Mouse (Mus musculus) kidney, embryonic 16.5 days (tissue): Measurements from ENCODE around the gene Sfmbt1. TPM values are rescaled to one million over a fixed set of nuclear protein-coding genes. Genes with fewer than 3 reads are reported as not detected.

Source experiments
- ATAC-seq: fragments of 200-750 bp; cut with Nextera tagmentation; 2 replicates; pipeline ENCODE4 v1.8.0; 2017; ENCODE audit warnings: moderate TSS enrichment; ENCODE audit not compliant: low FRiP score, low TSS enrichment
- H3K27ac ChIP-seq: fragments of 300-500 bp; sonication (generic); 2 replicates; pipeline ENCODE4 v1.5.1; 2014; ENCODE audit warnings: low read length
- H3K27me3 ChIP-seq: fragments of 300-500 bp; sonication (generic); 2 replicates; pipeline ENCODE4 v1.6.1; 2014; ENCODE audit warnings: low read length, control low read depth, mixed read lengths; ENCODE audit not compliant: insufficient read depth
- H3K36me3 ChIP-seq: fragments of 300-500 bp; sonication (generic); 2 replicates; pipeline ENCODE4 v1.6.1; 2014; ENCODE audit warnings: low read length, control low read depth, mixed read lengths; ENCODE audit not compliant: insufficient read depth
- H3K4me1 ChIP-seq: fragments of 300-500 bp; sonication (generic); 2 replicates; pipeline ENCODE4 v1.6.1; 2014; ENCODE audit warnings: low read length, control low read depth, mixed read lengths; ENCODE audit not compliant: insufficient read depth
- H3K4me2 ChIP-seq: fragments of 300-500 bp; sonication (generic); replicated peaks from 2 replicates; pipeline ENCODE4 v1.6.1; 2014; ENCODE audit warnings: low read depth, low read length
- H3K4me3 ChIP-seq: fragments of 300-500 bp; sonication (generic); 2 replicates; pipeline ENCODE4 v1.5.1; 2014; ENCODE audit warnings: mild to moderate bottlenecking, low read length
- H3K9ac ChIP-seq: fragments of 300-500 bp; sonication (generic); replicated peaks from 2 replicates; pipeline ENCODE4 v1.6.1; 2014; ENCODE audit warnings: low read length
- H3K9me3 ChIP-seq: fragments of 300-500 bp; sonication (generic); 2 replicates; pipeline ENCODE4 v1.6.1; 2016; ENCODE audit warnings: low read length, control low read depth
- WGBS: fragments of 180-500 bp; shearing (Covaris S2); extraction: QIAGEN DNeasy Blood & Tissue Kit; methylation state at CpG from one replicate; pipeline ENCODE4 v1.1.7; 2014; 5-methylcytosine and 5-hydroxymethylcytosine counted together
- polyA plus RNA-seq: library from polyadenylated mRNA; unstranded; fragments of >200 nt; fragmentation: Nextera tagmentation; extraction: Ambion mirVana; gene quantifications from 2 replicates; pipeline ENCODE4 v1.2.1, GENCODE M21; 2015

Gene Sfmbt1
- polyA plus RNA-seq, 1 experiment from 2014 or later, result 13.6 TPM

DNA sequence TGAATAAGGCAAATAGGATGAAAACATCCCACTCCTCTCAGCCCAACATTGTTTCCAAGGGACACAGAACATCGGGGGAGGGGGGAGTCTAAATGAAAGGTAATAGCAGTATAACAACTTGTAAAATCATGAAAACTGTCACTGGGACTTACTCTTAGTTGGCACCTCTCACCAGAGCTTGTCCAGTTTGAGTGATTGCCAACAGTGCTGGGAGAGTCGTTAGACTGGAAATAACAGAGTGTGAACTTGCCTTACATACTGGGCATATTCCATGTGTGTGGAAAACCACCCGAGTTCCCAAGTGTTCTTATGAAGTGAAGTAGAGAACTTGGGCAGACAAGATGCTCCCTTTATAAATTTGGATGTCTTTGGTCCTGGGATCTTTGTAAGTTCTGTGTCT is 106.5 kb downstream of the Sfmbt1 start:
- ATAC-seq, result no peak
- Histone ChIP-seq H3K36me3 (peaks cover 9% of the 10 kb centered on the region), H3K27ac (no peak overlapping the region), H3K4me1 (peaks cover 5% of the 10 kb centered on the region), H3K9me3 (no peaks in the 10 kb centered on the region), H3K9ac (no peak overlapping the region), H3K4me3 (no peak overlapping the region), H3K27me3 (no peaks in the 10 kb centered on the region), H3K4me2 (no peak overlapping the region)
- WGBS, result 81% methylated on average over 3 of the region's 3 CpGs

DNA sequence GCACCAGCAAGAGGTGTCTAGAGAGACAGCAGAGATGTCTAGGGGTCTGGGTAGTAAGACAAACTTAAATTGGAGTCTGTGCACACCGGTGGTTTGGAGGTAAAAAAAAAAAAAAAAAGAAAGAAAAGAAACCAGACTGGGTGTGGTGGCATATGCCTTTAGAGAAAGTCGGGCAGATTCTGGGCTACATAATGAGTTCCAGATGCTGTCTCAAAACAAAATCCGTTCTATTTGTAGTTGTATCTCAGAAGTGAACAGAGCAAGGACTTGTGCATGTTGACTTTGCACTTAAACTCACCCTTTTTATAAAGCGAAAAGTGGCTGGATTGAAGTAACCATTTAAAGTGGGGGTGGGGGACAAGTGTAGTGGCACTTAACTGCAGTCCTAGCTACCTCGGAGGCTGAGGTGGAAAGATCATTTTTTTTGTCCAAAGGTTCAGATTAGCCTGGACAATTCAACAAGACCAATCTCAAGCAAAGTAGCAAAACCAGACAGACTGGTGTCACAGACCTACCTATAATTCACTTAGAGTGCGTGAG is 109.9 kb downstream of the Sfmbt1 start:
- Histone ChIP-seq H3K36me3 (no peaks in the 10 kb centered on the region), H3K4me1 (peaks cover 34% of the 10 kb centered on the region), H3K9me3 (no peaks in the 10 kb centered on the region), H3K27ac (no peak overlapping the region), H3K9ac (no peak overlapping the region), H3K4me3 (no peak overlapping the region), H3K4me2 (no peak overlapping the region), H3K27me3 (no peaks in the 10 kb centered on the region)
- ATAC-seq, result no peak
- WGBS, result 57% methylated on average over 6 of the region's 6 CpGs

DNA sequence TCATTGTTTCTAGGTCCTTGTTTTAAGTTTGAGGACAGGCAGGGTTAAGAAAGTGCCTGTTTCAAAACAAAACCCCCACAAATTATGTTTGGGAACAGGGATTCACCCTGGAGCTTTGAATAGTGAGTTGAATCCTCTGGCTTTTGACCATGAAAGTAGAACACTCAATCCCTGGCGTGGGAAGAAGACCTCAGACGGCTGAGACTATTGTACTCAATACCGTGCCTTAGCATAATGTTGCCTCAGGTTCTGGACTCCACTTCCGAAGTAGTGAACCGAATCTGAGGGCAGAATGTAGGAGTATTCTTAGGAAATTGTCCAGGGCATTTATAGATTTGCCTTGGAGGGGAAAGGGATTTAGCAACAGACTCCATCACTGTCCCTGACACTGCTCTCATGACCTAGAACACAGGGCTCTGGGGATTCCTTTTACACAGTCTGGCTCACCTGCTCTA is 110.4 kb downstream of the Sfmbt1 start:
- peak overlapping the region; percentile 83 for H3K4me2 ChIP-seq
- H3K4me1 ChIP-seq, result peaks cover 34% of the 10 kb centered on the region
- 0 out of 2 replicates have a peak overlapping the region, but pooled peaks have one; percentile 89 for H3K9ac ChIP-seq
- no peaks in the 10 kb centered on the region for H3K36me3 ChIP-seq
- no peaks in the 10 kb centered on the region for H3K9me3 ChIP-seq
- WGBS, result 22% methylated on average over 5 of the region's 5 CpGs
- H3K27me3 ChIP-seq, result no peaks in the 10 kb centered on the region
- H3K4me3 ChIP-seq, result peak overlapping the region; percentile 82
- 0 out of 2 replicates have a peak, but pooled peaks have one; percentile 13 for ATAC-seq
- 0 out of 2 replicates have a peak overlapping the region, but pooled peaks have one; percentile 15 for H3K27ac ChIP-seq

DNA sequence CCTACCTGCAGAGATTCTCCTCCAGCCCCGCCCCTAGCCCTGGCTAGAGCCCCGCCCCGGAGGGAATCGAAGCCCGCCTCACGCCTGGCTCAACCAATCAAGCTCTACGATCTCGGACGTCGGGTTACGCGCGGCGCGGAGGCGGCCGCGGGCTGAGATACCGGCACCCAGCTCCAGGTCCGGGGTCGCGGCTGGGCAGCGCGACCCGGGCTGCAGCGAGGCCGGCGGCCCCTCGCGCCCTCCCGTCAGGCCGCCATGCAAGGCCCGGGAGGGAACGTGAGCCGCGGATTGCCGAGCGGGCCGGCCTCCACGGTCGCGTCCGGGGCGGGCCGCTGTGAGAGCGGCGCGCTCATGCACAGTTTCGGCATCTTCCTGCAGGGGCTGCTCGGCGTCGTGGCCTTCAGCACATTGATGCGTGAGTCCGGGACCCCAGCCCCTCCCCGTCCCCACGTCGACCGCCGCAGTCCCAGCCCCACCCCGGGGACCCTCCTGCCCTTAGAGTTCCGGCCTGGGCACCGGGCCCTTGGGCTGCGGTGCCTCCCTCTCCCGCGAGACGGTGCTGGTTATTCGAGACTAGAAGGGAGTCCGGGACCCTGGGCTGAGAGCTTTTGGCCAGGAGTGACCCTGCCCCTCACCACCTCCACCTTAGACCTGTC is 111.0 kb downstream of the Sfmbt1 start, which contains the start of gene Tmem110:
TSS of gene Tmem110 (plus strand) at position 115 of the 656 bp plus-strand sequence.
- Histone ChIP-seq H3K4me2 (peak within 1 kb of the TSS; percentile 83), H3K9ac (peak within 1 kb of the TSS; percentile 89), H3K9me3 (no peaks in the 10 kb centered on the region), H3K36me3 (no peaks in the 10 kb centered on the region), H3K27me3 (no peaks in the 10 kb centered on the region), H3K4me3 (peak within 1 kb of the TSS; percentile 82), H3K4me1 (peaks cover 34% of the 10 kb centered on the region), H3K27ac (peak within 1 kb of the TSS; percentile 61; the same call in 1 of the 2 replicates)
- WGBS, result under 1% methylated on average over 48 of the region's 68 CpGs
- peak; percentile 96 for ATAC-seq

DNA sequence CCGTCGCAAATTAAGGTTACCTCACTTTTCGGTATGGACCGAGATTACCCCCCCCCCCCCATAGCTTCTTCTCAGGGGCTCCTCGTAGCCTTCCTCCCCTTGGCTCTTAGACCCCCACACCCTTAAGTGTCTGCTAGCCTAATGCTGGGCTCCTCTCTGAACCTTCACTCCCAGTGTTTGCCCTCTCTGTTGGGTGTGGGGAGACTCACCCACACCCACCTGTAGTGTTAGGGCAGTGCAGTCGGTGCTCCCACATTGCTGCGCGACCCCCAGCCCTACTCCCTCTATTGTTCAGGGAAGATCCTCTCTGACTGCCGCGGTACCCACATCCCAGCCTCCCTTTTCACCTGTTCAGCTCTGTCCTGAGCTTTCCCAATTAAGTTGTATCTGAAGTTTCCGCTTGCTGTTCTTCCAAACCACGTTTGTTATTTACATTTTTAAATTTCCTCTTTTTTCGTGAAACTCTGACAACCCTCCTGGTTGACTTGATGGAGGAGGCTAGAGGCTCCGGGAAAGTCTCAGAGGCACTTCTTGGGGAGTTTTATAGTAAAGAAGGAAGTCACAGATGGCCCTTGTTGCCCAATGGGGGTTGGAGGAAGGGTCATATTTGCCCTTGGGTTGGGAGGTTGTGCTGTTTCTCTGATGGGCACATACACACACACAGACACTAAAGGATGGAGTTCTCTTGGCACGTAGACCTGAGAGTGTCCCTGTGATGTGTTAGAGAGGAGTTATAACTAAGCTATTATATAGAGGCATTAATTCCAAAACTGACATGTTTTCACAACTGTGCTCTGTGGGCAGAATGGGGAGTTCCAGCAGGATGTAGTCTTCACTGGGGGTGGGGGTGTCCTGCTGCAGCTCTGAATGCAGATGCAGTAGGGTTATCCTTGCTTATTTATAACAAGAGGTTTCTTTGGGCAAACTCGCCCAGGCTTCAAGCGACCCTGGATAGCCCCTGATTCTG is 111.8 kb downstream of the Sfmbt1 start:
- Histone ChIP-seq H3K9me3 (no peaks in the 10 kb centered on the region), H3K27me3 (no peaks in the 10 kb centered on the region), H3K27ac (no peak overlapping the region), H3K4me1 (peaks cover 34% of the 10 kb centered on the region), H3K9ac (peak overlapping the region; percentile 89), H3K4me2 (peak overlapping the region; percentile 83), H3K36me3 (no peaks in the 10 kb centered on the region), H3K4me3 (peak overlapping the region; percentile 82)
- ATAC-seq, result peak; percentile 33; the same call in 1 of the 2 replicates
- WGBS, result 16% methylated on average over 17 of the region's 17 CpGs

DNA sequence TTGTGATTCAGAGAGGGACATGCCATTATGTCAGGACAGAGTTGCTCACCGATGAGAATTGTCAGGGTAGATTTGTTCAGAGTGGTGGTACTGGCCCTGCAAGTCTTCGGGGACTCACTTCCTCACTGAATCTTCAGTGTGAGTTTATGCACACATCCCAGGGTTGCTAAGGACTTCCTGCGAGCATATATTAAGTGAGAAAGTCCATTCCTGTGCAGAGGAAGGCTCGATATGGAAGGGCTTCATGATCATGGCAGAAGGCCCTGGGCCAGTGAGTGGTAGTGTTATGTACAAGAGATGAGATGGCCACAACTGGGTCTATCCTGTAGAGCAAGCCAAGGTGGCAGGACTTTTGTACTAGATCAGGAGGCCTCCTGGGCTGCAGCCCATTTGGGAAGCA is 112.8 kb downstream of the Sfmbt1 start:
- Histone ChIP-seq H3K9me3 (no peaks in the 10 kb centered on the region), H3K4me1 (peaks cover 34% of the 10 kb centered on the region), H3K4me2 (no peak overlapping the region), H3K4me3 (no peak overlapping the region), H3K9ac (no peak overlapping the region), H3K36me3 (no peaks in the 10 kb centered on the region), H3K27me3 (no peaks in the 10 kb centered on the region), H3K27ac (no peak overlapping the region)
- WGBS, result 66% methylated on average over 4 of the region's 4 CpGs
- ATAC-seq, result no peak

DNA sequence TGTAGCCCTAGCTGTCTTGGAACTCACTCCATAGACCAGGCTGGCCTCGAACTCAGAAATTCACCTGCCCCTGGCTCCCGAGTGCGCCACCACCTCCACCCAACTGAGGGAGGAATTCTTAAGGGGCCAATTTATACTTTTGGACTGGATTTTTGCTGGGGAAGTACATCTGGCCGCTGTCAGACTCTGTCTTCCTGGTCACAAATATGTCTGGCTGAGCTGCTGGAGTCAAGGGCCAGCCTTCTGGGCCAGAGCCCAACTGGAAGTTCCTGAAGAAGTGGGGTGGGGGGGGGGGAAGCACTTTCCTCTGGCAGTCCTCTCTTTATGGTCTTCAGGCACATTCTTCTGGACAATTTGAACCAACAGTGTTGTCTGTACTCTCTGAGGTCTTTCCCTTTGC is 113.4 kb downstream of the Sfmbt1 start:
- Histone ChIP-seq H3K36me3 (no peaks in the 10 kb centered on the region), H3K4me2 (no peak overlapping the region), H3K4me1 (peaks cover 34% of the 10 kb centered on the region), H3K27ac (peak overlapping the region; percentile 38; the same call in 1 of the 2 replicates), H3K27me3 (no peaks in the 10 kb centered on the region), H3K4me3 (no peak overlapping the region), H3K9ac (no peak overlapping the region), H3K9me3 (no peaks in the 10 kb centered on the region)
- no peak for ATAC-seq
- 57% methylated on average over 4 of the region's 4 CpGs for WGBS

DNA sequence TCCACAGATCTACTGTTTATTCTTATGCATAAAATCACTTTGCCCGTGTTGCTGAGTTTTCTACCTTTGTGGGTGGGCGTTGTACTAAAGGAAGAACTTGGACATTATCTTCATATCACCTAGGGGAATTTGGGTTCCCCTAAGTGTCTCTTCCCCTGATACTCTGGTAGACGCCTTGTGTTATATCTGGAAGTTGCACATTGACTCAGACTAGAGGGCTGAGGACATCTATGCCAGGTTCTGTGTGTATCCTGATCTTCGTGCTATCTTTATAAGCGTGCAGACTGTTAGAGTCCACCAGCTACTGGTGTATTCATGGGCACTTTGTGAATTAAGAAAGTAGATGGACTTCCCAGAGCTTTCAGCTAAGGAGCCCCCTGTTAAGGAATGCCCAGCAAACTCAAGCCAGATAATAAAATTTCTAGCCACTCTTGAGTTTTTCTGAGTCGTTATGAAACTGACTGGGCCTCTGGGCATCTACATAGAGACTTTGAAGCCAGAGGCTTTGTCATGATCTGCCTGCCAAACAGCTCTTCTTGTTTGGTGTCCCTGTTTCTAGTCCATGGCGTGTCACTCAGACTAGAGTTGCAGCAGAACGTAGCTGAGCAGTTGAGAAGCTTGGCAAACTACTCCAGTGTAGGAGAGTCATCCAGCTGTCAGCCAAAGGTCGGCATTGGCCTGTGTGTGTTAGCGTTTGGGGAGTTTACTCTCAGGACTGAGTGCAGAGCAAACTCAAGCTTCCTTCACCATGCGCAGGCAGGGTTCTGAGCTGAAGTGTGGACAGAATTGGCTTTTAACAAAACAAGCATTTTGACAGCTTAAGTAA is 114.2 kb downstream of the Sfmbt1 start:
- 72% methylated on average over 11 of the region's 11 CpGs for WGBS
- Histone ChIP-seq H3K9me3 (no peaks in the 10 kb centered on the region), H3K4me1 (peaks cover 34% of the 10 kb centered on the region), H3K27ac (peak overlapping the region; percentile 38; the same call in 1 of the 2 replicates), H3K4me2 (no peak overlapping the region), H3K9ac (no peak overlapping the region), H3K36me3 (no peaks in the 10 kb centered on the region), H3K27me3 (no peaks in the 10 kb centered on the region), H3K4me3 (no peak overlapping the region)
- no peak for ATAC-seq

DNA sequence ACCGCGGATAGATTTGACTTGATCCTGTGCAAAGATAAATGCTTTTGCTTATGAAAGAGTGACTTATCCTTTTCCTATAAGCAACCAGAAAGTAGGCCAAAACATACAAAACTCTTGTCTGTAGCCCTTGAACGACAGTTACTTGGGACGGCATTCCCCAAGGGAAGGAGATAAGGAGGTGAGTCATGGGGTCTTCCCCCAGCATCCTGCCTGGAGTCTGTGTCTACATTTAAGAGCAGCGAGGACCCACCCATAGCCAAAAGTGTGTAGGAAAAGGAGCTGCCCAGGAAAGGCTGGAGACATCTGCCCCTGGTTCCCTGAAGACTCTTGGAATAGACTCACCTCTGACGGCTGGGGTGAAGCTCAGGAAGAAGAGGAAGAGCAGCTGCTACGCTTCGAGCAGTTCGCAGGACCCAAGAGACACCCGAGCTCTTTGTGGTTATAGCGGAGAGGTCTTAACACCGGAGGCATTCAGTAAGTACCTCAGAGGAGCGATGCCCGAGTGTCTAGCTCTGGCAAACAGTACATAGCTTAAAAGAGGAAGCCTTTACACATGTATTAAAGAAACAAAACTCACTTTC is 122.9 kb downstream of the Sfmbt1 start:
- no peak overlapping the region for H3K27ac ChIP-seq
- ATAC-seq, result no peak
- H3K27me3 ChIP-seq, result no peaks in the 10 kb centered on the region
- H3K9ac ChIP-seq, result no peak overlapping the region
- H3K36me3 ChIP-seq, result no peaks in the 10 kb centered on the region
- H3K4me2 ChIP-seq, result no peak overlapping the region
- no peak overlapping the region for H3K4me3 ChIP-seq
- no peaks in the 10 kb centered on the region for H3K9me3 ChIP-seq
- H3K4me1 ChIP-seq, result no peaks in the 10 kb centered on the region
- 74% methylated on average over 14 of the region's 14 CpGs for WGBS
